13 mouse cellular contexts compared by ENCODE assay signal in genomic region chr14:61055864-61056263, GRCm38 (mm10). TPM values are rescaled to one million over a fixed set of nuclear protein-coding genes. Genes with fewer than 3 reads are reported as not detected.
A peak's percentile ranks its signal among the peaks of the same experiment; 100 is the strongest.
DNase-seq lines count a peak whose midpoint lies in the region; ATAC-seq and TF ChIP-seq lines count a peak whose summit lies in the region.
"Had no signal": no experiment of that assay in that cellular context is flagged by ENCODE, and none has a peak within 500 bp of the region (broad histone marks: within the 10 kb centered on the region; RNA-seq: fewer than 3 reads in every experiment).

No protein-coding gene starts in this region.

- H3K27ac ChIP-seq in intestine, embryonic 14.5 days (ENCODE audit: low read depth), result no peak overlapping the region
- no peak overlapping the region for H3K27ac ChIP-seq in intestine, postnatal 0 days (ENCODE audit: low read depth, low read length)
- H3K27ac ChIP-seq in embryonic facial prominence, embryonic 11.5 days (replicated peaks; ENCODE audit: low read depth, low read length), result no peak overlapping the region
- H3K27ac ChIP-seq in forebrain, embryonic 15.5 days (replicated peaks), result no peak overlapping the region
- H3K27ac ChIP-seq in midbrain, embryonic 11.5 days (ENCODE audit: low read depth, low read length), result no peak overlapping the region

- H3K4me1 ChIP-seq in intestine, embryonic 14.5 days (replicated peaks; ENCODE audit: control insufficient read depth, insufficient read depth, low read length), result peaks cover 15% of the 10 kb centered on the region; the same call in 1 of the 2 replicates
- 0 out of 2 replicates have a peak, but pooled peaks cover 4% of the 10 kb centered on the region for H3K4me1 ChIP-seq in intestine, postnatal 0 days (replicated peaks; ENCODE audit: control insufficient read depth, insufficient read depth, low read length)
- H3K4me1 ChIP-seq in embryonic facial prominence, embryonic 11.5 days (ENCODE audit: control insufficient read depth, insufficient read depth, low read length), result no peaks in the 10 kb centered on the region
- H3K4me1 ChIP-seq in forebrain, embryonic 15.5 days, result peaks cover 18% of the 10 kb centered on the region
- H3K4me1 ChIP-seq in midbrain, embryonic 11.5 days (ENCODE audit: control insufficient read depth, insufficient read depth, low read length), result peaks cover 14% of the 10 kb centered on the region

- H3K4me2 ChIP-seq in intestine, embryonic 14.5 days (ENCODE audit: low read length), result peak overlapping the region; percentile 48
- H3K4me2 ChIP-seq in intestine, postnatal 0 days (replicated peaks; ENCODE audit: low read depth), result no peak overlapping the region
- H3K4me2 ChIP-seq in embryonic facial prominence, embryonic 11.5 days (ENCODE audit: low read depth, low read length), result peak overlapping the region; percentile 46
- H3K4me2 ChIP-seq in forebrain, embryonic 15.5 days (replicated peaks), result peak overlapping the region; percentile 51; the same call in 1 of the 2 replicates
- H3K4me2 ChIP-seq in midbrain, embryonic 11.5 days, result peak overlapping the region; percentile 54; the same call in 1 of the 2 replicates

- WGBS in intestine, embryonic 14.5 days, result 50% methylated on average over 1 of the region's 1 CpGs
- WGBS in intestine, postnatal 0 days, result 63% methylated on average over 1 of the region's 1 CpGs
- WGBS in embryonic facial prominence, embryonic 11.5 days, result no CpG with 5 or more reads among the region's 1 CpGs
- 45% methylated on average over 1 of the region's 1 CpGs for WGBS in forebrain, embryonic 15.5 days
- 22% methylated on average over 1 of the region's 1 CpGs for WGBS in midbrain, embryonic 11.5 days

- H3K9me3 ChIP-seq in intestine, embryonic 14.5 days (ENCODE audit: control insufficient read depth, low read length), result 0 out of 2 replicates have a peak, but pooled peaks cover 4% of the 10 kb centered on the region
- H3K9me3 ChIP-seq in intestine, postnatal 0 days (ENCODE audit: control insufficient read depth), result no peaks in the 10 kb centered on the region
- H3K9me3 ChIP-seq in embryonic facial prominence, embryonic 11.5 days (replicated peaks; ENCODE audit: control insufficient read depth, low read length), result no peaks in the 10 kb centered on the region
- H3K9me3 ChIP-seq in forebrain, embryonic 15.5 days, result no peaks in the 10 kb centered on the region
- no peaks in the 10 kb centered on the region for H3K9me3 ChIP-seq in midbrain, embryonic 11.5 days (ENCODE audit: control insufficient read depth, low read length)

- no peaks in the 10 kb centered on the region for H3K36me3 ChIP-seq in intestine, embryonic 14.5 days (ENCODE audit: control insufficient read depth, insufficient read depth, low read length)
- H3K36me3 ChIP-seq in intestine, postnatal 0 days (ENCODE audit: control insufficient read depth, insufficient read depth), result no peaks in the 10 kb centered on the region
- H3K36me3 ChIP-seq in embryonic facial prominence, embryonic 11.5 days (replicated peaks; ENCODE audit: control insufficient read depth, insufficient read depth, low read depth, low read length), result no peaks in the 10 kb centered on the region
- H3K36me3 ChIP-seq in forebrain, embryonic 15.5 days, result no peaks in the 10 kb centered on the region
- no peaks in the 10 kb centered on the region for H3K36me3 ChIP-seq in midbrain, embryonic 11.5 days (ENCODE audit: control insufficient read depth, insufficient read depth, low read length)

- H3K27me3 ChIP-seq in intestine, embryonic 14.5 days (replicated peaks; ENCODE audit: control insufficient read depth, insufficient read depth, low read length), result 0 out of 2 replicates have a peak, but pooled peaks cover 3% of the 10 kb centered on the region
- 0 out of 2 replicates have a peak, but pooled peaks cover 3% of the 10 kb centered on the region for H3K27me3 ChIP-seq in intestine, postnatal 0 days (replicated peaks; ENCODE audit: control insufficient read depth, insufficient read depth, low read length)
- no peaks in the 10 kb centered on the region for H3K27me3 ChIP-seq in embryonic facial prominence, embryonic 11.5 days (ENCODE audit: control insufficient read depth, insufficient read depth, low read length)
- H3K27me3 ChIP-seq in forebrain, embryonic 15.5 days, result peaks cover 10% of the 10 kb centered on the region; the same call in 1 of the 2 replicates
- H3K27me3 ChIP-seq in midbrain, embryonic 11.5 days (ENCODE audit: control insufficient read depth, insufficient read depth, low read length), result no peaks in the 10 kb centered on the region; the same call in 1 of the 2 replicates
- H3K27me3 ChIP-seq: CH12.LX had no signal

- H3K4me3 ChIP-seq in intestine, embryonic 14.5 days (ENCODE audit: low read depth, low read length), result no peak overlapping the region
- H3K4me3 ChIP-seq in intestine, postnatal 0 days (ENCODE audit: low read depth, low read length), result no peak overlapping the region
- H3K4me3 ChIP-seq in embryonic facial prominence, embryonic 11.5 days (ENCODE audit: low read depth, low read length), result peak overlapping the region; percentile 19; the same call in 1 of the 2 replicates
- no peak overlapping the region for H3K4me3 ChIP-seq in forebrain, embryonic 15.5 days
- H3K4me3 ChIP-seq in midbrain, embryonic 11.5 days (ENCODE audit: low read depth, low read length), result no peak overlapping the region

- no peak for DNase-seq in intestine, embryonic 14.5 days (ENCODE audit: low spot score)
- DNase-seq in embryonic facial prominence, embryonic 11.5 days (ENCODE audit: low spot score), result no peak
- DNase-seq in midbrain, embryonic 11.5 days (ENCODE audit: low spot score, missing footprints), result no peak
- no peak for DNase-seq in gastrocnemius, postnatal 14 days
- no peak for DNase-seq in spleen, postnatal 14 days (ENCODE audit: low spot score in 2 of 2)
- DNase-seq in adrenal gland, postnatal 36 days, result no peak
- DNase-seq: cerebellum, adult 11-12 months; kidney, adult 18-20 months; left cerebral cortex, postnatal 4 days; right cerebral cortex, postnatal 4 days had no signal

- no peak for TF ChIP-seq CTCF in intestine, postnatal 0 days (IDR thresholded peaks at IDR 0.05; ENCODE audit: low read depth)

- intact Hi-C loops in gastrocnemius, postnatal 14 days (cut with DNase I; ENCODE audit: low total_unique reads), result no loop called here

- 0 out of 2 replicates have a peak, but pooled peaks have one; percentile 16 for ATAC-seq in intestine, embryonic 14.5 days (replicated peaks; ENCODE audit: low FRiP score, low TSS enrichment, low read depth)
- ATAC-seq in intestine, postnatal 0 days, result no peak
- ATAC-seq in embryonic facial prominence, embryonic 11.5 days (replicated peaks; ENCODE audit: insufficient number of reproducible peaks, low FRiP score, low TSS enrichment, low read depth), result no peak
- ATAC-seq in forebrain, embryonic 15.5 days (replicated peaks), result no peak
- no peak for ATAC-seq in midbrain, embryonic 11.5 days (ENCODE audit: low FRiP score)

- H3K9ac ChIP-seq in intestine, embryonic 14.5 days (ENCODE audit: low read length), result no peak overlapping the region
- H3K9ac ChIP-seq in intestine, postnatal 0 days (ENCODE audit: low read depth, low read length), result no peak overlapping the region
- H3K9ac ChIP-seq in embryonic facial prominence, embryonic 11.5 days (replicated peaks; ENCODE audit: low read length), result no peak overlapping the region; the same call in 1 of the 2 replicates
- peak overlapping the region; percentile 35; the same call in 1 of the 2 replicates for H3K9ac ChIP-seq in forebrain, embryonic 15.5 days (replicated peaks)
- no peak overlapping the region; the same call in 1 of the 2 replicates for H3K9ac ChIP-seq in midbrain, embryonic 11.5 days (ENCODE audit: low read length)

RNA-seq across cellular contexts. Expression of gene Tnfrsf19, which starts 9.6 kb away (rescaled TPM):
- polyA plus RNA-seq in intestine, embryonic 14.5 days (2014; fragmentation: Nextera tagmentation; extraction: Ambion mirVana), result 27.0 and 29.7 TPM in 2 replicates
- 4.7 and 6.1 TPM in 2 replicates for polyA plus RNA-seq in intestine, postnatal 0 days (2015; fragmentation: Nextera tagmentation; extraction: Ambion mirVana)
- polyA plus RNA-seq in embryonic facial prominence, embryonic 11.5 days (2014; fragmentation: Nextera tagmentation; extraction: Ambion mirVana), result 60.1 and 62.6 TPM in 2 replicates
- 45.1 and 50.0 TPM in 2 replicates for polyA plus RNA-seq in forebrain, embryonic 15.5 days (2015; fragmentation: Nextera tagmentation; extraction: Ambion mirVana)
- polyA plus RNA-seq in midbrain, embryonic 11.5 days (2014; fragmentation: Nextera tagmentation; extraction: Ambion mirVana), result 74.8 and 81.2 TPM in 2 replicates
- 1 to 10 TPM; 3.7 to 7.4 TPM for total RNA-seq in gastrocnemius, postnatal 14 days (2021)
- total RNA-seq in adrenal gland, postnatal 36 days (2021), result 10 to 100 TPM; 48.1 to 71.4 TPM
